Mouse (Mus musculus) cerebellum, adult 9-11 months (tissue): ENCODE results near the gene Lrrc2.

Source experiments
- DNase-seq: peaks from one replicate; pipeline ENCODE4 v3.0.0; 2022

Gene Lrrc2

GRCm38 (mm10) chr9:110948813-110949310 is 2.5 kb upstream of the Lrrc2 start:
- DNase-seq = no peak

- no peak for DNase-seq
Measured at GRCm38 (mm10) chr9:110950109-110950508, 1.2 kb upstream of the Lrrc2 start.

DNA sequence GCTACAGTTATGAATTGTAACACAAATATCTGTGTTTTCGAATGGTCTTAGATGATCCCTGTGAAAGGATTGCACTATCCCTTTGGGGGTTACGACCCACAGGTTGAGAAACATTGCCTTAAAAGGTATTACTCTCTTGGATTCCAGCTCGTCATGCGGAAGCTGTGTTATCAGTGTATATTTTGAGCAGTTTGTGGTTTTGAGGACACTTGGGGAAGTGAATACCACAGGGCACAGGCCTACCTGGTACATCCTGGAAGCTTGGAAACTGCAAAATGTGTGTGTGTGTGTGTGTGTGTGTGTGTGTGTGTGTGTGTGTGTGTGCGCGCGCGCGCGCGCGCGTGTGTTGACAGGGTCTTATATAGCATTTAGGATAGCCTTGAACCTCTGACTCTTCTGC is 521 bp downstream of the Lrrc2 start:
- no peak for DNase-seq

- DNase-seq = no peak
Measured at GRCm38 (mm10) chr9:110952398-110952797, 1.1 kb downstream of the Lrrc2 start.

DNA sequence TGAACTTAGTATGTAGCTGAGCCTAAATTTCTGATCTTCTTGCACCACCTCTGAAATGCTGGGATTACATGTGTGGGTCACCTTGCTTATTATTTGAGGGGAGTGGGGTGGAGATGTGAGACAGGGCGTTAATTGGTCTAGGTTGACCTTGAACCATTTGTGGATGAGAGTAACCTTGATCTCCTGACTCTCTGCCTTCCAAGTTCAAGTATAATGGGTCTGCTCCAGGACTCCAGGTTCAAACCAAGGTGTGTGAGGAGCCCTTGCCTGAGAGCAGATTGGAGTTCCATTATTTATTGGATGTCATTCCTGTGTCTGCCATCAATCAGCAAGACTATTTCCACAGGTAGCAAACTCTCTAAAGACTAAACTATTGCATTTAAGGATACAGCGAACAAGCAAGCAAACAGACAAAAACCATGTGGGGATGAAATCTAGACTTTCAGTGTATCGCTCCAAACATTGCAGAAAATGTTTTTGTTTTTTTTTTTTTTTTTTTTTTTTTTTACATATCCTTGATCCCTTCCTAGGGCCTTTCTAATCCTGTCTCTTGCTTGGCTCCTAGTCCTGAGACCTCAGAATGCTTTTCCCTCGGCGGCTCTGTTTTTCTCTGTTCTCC is 1.7 kb downstream of the Lrrc2 start:
- no peak for DNase-seq

- peak; percentile 8 for DNase-seq
Measured at GRCm38 (mm10) chr9:110953550-110954461, 2.5 kb downstream of the Lrrc2 start.

DNA sequence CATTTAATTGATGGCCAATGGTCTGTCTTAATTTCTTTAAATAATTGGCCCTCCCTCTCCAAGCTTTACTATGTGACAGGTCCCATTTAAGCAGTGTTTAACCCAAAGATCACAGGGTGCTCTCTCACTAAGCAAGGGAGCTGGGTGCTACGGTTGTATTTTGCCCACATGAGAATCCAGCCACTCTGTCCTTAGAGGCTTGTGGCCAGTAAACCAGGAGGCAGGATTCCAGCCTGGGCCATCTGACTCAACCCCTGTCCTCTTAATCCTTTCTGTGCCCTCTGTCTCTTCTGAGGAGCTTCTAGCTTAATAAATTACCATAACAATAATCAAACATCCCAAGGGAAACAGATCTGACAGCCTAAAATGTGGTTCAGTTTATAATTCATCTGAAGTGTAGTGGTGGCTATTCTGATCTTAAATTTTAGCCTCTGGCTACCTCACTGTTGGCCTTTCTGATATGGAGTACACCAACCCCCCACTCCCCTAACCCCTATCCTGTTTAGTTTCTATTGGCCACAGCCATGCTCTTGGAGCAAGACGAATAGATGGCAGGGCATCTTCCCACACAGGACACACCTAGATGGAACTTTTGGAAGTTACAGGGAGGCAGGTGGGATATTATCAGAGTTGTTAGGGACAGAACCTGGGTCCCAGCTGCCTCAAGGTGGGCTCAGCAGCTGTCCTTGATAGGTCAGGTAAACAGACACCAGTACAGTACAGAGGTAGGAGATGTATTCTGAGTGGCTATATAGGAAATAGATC is 3.5 kb downstream of the Lrrc2 start:
- no peak for DNase-seq

DNA sequence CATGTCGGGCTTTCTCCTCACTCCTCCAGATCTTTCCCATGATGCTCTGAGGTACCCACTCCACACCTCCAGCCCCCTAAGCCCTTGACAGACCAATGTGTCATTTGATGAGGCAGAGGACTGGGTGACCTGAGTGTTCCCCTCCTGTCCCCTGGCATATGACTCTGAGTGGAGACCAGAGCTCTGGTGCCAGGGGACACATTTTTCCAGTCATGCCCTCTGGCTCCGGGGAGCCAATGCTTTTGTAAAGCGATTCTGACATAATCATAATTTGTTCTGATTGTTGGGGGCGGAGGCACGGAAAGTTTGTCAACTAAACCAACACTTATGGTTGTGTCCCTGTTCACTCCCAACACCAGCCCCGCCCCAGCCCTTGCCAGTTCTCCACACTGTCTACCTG is 4.6 kb downstream of the Lrrc2 start:
- no peak for DNase-seq

DNA sequence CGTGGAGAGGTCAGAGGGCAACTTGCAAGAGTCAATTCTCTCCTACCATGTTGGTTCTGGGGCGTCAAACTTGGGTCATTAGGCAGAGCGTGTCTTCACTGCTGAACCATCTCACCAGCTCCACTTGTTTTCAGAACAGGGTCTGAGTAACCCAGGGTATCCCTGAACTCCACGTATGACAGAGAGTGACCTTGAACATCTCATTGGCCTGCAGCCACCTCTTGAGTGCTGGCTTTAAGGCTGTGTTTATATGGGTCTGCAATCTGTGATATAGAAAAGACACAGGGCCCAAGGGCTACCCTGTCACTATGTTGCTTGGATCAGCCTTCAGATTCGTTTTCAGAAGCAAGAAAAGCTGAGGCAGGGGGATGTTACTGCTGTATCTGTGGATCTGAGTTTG is 8.3 kb downstream of the Lrrc2 start:
- DNase-seq = no peak

GRCm38 (mm10) chr9:110960230-110961149 is 9.1 kb downstream of the Lrrc2 start:
- no peak for DNase-seq

GRCm38 (mm10) chr9:110961386-110961785 is 10.0 kb downstream of the Lrrc2 start:
- DNase-seq = no peak

GRCm38 (mm10) chr9:110963566-110964115 is 12.3 kb downstream of the Lrrc2 start:
- no peak for DNase-seq

DNA sequence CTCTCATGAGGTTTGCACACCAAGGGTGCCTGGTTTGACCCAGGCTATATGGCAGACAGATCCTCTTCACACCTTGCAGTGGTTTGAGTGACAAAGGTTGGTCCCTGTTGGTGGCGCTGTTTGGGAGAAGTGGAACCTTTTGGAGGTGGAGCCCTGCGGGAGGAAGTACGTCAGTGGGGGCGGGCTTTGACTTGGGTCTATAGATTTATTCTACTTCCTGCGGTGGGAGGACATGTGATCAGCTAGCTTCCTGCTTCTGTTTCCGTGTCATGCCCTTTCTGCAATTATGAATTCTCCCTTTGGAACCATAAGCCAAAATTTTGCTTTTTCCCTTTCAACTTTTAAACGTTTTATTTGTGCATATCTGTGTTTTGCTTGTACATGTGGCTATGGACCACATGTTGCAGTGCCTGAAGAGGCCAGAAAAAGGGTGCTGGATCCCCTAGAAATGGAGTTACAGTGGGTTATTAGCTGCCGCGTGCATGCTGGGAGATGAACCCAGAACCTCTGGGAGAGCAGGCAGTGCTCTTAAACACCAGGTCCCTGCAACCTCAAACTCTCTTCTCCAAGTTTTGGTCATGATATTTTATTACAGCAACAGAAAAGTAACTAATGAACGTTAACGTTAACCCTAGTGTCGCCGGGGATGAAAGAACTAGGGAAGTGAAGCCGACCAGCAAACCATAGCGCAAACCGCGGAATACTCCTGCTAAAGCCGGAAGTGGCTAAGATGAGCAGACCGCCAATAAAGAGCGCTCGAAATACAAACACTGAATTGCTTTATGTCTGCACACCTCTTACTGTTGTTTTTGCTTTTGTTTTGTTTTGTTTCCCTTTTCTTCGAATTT is 13.9 kb downstream of the Lrrc2 start:
- no peak for DNase-seq

DNA sequence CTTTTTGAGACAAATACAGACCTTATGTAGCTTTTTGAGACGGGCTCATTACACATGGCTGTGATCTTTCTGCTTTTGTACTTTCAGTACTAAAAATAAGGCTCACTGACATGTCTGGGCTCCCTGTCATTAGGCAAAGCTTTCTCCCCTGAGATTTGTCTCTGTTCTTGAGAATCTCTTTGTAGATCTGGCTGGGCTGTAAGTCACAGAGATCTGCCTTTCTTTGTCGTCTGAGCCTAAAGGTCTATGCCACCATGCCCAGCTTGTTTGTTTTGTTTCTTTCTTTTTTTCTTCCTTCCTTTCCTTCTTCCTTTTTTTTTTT is 14.5 kb downstream of the Lrrc2 start:
- no peak for DNase-seq

GRCm38 (mm10) chr9:110979411-110979810 is 28.1 kb downstream of the Lrrc2 start:
- DNase-seq = no peak

- no peak for DNase-seq
Measured at GRCm38 (mm10) chr9:110982351-110982750, 31.0 kb downstream of the Lrrc2 start.

- DNase-seq = no peak
Measured at GRCm38 (mm10) chr9:110984096-110984495, 32.8 kb downstream of the Lrrc2 start.

DNA sequence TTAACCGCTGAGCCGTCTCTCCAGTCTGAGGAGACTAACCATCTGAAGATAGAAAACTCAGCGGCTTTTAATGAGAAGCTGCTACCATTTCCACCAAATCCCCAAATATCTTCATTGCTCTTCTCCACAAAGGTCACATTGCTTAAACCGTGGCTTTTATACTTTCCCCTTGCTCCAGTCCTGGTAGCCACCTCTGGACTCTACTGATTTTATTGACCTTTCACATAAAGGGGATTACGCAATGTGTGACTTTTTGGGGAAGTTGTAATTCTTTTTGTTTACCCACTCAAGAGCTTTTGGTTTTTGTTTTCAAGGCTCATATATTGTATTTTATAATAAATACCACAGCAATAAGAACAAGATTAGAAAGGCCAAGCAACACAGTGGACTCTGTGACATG is 34.2 kb downstream of the Lrrc2 start:
- DNase-seq = no peak

DNA sequence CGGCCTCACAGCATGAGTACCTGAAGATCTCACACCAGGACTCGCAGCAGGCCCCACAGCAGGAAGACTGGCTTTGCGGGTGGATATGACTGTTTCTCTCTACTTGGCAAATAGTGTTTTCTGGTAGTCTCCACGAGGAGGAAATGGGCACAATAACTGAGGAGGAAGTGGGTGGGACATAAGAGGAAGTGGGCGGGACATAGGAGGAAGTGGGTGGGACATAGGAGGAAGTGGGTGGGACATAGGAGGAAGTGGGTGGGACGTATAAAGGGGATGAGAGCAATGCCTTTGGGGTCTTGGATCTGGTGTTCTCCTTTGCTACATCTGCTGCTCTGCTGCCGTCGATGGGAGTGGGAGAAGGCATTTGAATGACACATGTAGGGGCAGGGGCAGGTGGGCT is 34.6 kb downstream of the Lrrc2 start:
- no peak for DNase-seq

DNA sequence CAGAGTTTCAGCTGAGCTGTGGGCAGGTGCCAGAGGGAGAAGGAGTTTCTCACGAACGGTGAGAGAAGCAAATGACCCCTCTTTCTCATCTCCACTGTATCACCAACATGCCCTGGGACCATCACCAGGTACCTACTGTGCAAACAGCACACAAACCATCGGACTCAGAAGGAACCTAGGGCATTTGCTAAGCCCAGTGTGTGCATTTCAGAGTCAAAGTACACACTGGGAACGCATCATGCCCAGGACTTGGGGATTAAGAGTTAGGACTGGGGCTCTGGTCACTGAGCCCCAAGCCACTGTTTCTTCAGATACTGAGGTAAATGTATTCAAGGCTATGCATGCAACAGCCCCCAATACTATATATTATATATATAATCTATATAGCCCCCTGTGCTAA is 36.0 kb downstream of the Lrrc2 start:
- no peak for DNase-seq

- DNase-seq = no peak
Measured at GRCm38 (mm10) chr9:110988078-110988477, 36.7 kb downstream of the Lrrc2 start.
